Mouse (Mus musculus) skeletal muscle tissue, adult 2 months (tissue): ENCODE data around the gene Nfkbib.

Experiments used
- DNase-seq: peaks from one replicate; pipeline ENCODE4 v3.0.0-alpha.2; 2012; ENCODE audit warnings: low read depth, low spot score

The Nfkbib gene

GRCm38 (mm10) chr7:28769414-28769958 is 2.2 kb upstream of the Nfkbib start:
- no peak for DNase-seq

- no peak for DNase-seq
Measured at GRCm38 (mm10) chr7:28766910-28767309, 402 bp downstream of the Nfkbib start.

GRCm38 (mm10) chr7:28766173-28766879 is 986 bp downstream of the Nfkbib start, which contains the start of gene Sirt2:
Sirt2 (plus strand) TSS chr7:28766735.
- DNase-seq, result peak; percentile 96

- no peak for DNase-seq
Measured at GRCm38 (mm10) chr7:28765211-28765610, 2.1 kb downstream of the Nfkbib start.

- DNase-seq, result no peak
Measured at GRCm38 (mm10) chr7:28761907-28762306, 5.4 kb downstream of the Nfkbib start.

GRCm38 (mm10) chr7:28758623-28759022 is 8.7 kb downstream of the Nfkbib start:
- DNase-seq, result no peak

- DNase-seq, result no peak
Measured at GRCm38 (mm10) chr7:28756079-28756478, 11.2 kb downstream of the Nfkbib start, which contains the start of gene Ccer2. Ccer2 (plus strand) TSS chr7:28756174.

- no peak for DNase-seq
Measured at GRCm38 (mm10) chr7:28749935-28750334, 17.4 kb downstream of the Nfkbib start.

- peak; percentile 97 for DNase-seq
Measured at GRCm38 (mm10) chr7:28741709-28742438, 25.4 kb downstream of the Nfkbib start, which contains the start of the genes Mrps12 and Sars2. Mrps12 (minus strand) TSS chr7:28741820. Sars2 (plus strand) TSS chr7:28741992.

- DNase-seq, result no peak
Measured at GRCm38 (mm10) chr7:28741368-28741708, 26.0 kb downstream of the Nfkbib start.

- DNase-seq, result no peak
Measured at GRCm38 (mm10) chr7:28740949-28741348, 26.4 kb downstream of the Nfkbib start.

GRCm38 (mm10) chr7:28739829-28740228 is 27.5 kb downstream of the Nfkbib start:
- DNase-seq, result no peak

- no peak for DNase-seq
Measured at GRCm38 (mm10) chr7:28735701-28736100, 31.6 kb downstream of the Nfkbib start.

GRCm38 (mm10) chr7:28733211-28733610 is 34.1 kb downstream of the Nfkbib start:
- no peak for DNase-seq

GRCm38 (mm10) chr7:28732341-28733142 is 34.8 kb downstream of the Nfkbib start:
- DNase-seq, result no peak

- DNase-seq, result peak; percentile 58
Measured at GRCm38 (mm10) chr7:28727649-28728340, 39.5 kb downstream of the Nfkbib start.

- DNase-seq, result peak; percentile 70
Measured at GRCm38 (mm10) chr7:28726600-28726999, 40.7 kb downstream of the Nfkbib start.

- DNase-seq, result no peak
Measured at GRCm38 (mm10) chr7:28724613-28725012, 42.7 kb downstream of the Nfkbib start.

GRCm38 (mm10) chr7:28722079-28722478 is 45.2 kb downstream of the Nfkbib start:
- no peak for DNase-seq

- no peak for DNase-seq
Measured at GRCm38 (mm10) chr7:28720753-28721537, 46.4 kb downstream of the Nfkbib start.
